Mouse (Mus musculus) left cerebral cortex, postnatal 10 days (tissue): ENCODE measurements around the gene Map2k3. TPM values are rescaled to one million over a fixed set of nuclear protein-coding genes. Genes with fewer than 3 reads are reported as not detected.
A peak's percentile ranks its signal among the peaks of the same experiment; 100 is the strongest.

ENCODE experiments used
- DNase-seq, 2 experiments: peaks; one replicate each; pipeline ENCODE4 v3.0.0; 2021 to 2022; ENCODE audit warnings: low spot score in 2 of 2, mixed read lengths in 1 of 2; ENCODE audit errors: extremely low spot score in 1 of 2
- intact Hi-C: fragments of 180-260 bp; cut with DNase I; formaldehyde crosslinking; loops from one replicate; pipeline ENCODE4 v1.15.1; 2025
- total RNA-seq, 2 experiments: library from RNA; stranded (reverse); gene quantifications; 2 replicates each; pipeline ENCODE4 v1.2.3; 2021

The Map2k3 gene
- total RNA-seq, 2 experiments from 2014 or later, result 13.4 to 14.3 TPM

- DNase-seq, result no peak
- intact Hi-C loops, result loop anchor here (2.0 to 5.0 kb wide), 2 partner anchors 94 to 138 kb away; no protein-coding TSS in a partner anchor
Measured at GRCm38 (mm10) chr11:60952986-60953385, 21.2 kb downstream of the Map2k3 start.

GRCm38 (mm10) chr11:60953803-60954202 is 22.0 kb downstream of the Map2k3 start:
- peak; percentile 81 to 94 for DNase-seq
- intact Hi-C loops, result loop anchor here (2.0 to 5.0 kb wide), 2 partner anchors 93 to 137 kb away; no protein-coding TSS in a partner anchor

GRCm38 (mm10) chr11:60954255-60955104 is 22.6 kb downstream of the Map2k3 start:
- intact Hi-C loops, result loop anchor here (5.0 kb wide), 1 partner anchor 93 kb away; no protein-coding TSS in a partner anchor
- DNase-seq, result no peak

- no peak for DNase-seq
- intact Hi-C loops, result no loop called here
Measured at GRCm38 (mm10) chr11:60955621-60956383, 24.0 kb downstream of the Map2k3 start.

GRCm38 (mm10) chr11:60958948-60959347 is 27.1 kb downstream of the Map2k3 start:
- intact Hi-C loops, result no loop called here
- DNase-seq, result no peak

GRCm38 (mm10) chr11:60961176-60961575 is 29.3 kb downstream of the Map2k3 start:
- DNase-seq, result no peak
- intact Hi-C loops, result no loop called here

- intact Hi-C loops, result no loop called here
- DNase-seq, result no peak
Measured at GRCm38 (mm10) chr11:60962709-60963108, 30.9 kb downstream of the Map2k3 start.

GRCm38 (mm10) chr11:60966974-60967373 is 35.1 kb downstream of the Map2k3 start:
- intact Hi-C loops, result no loop called here
- DNase-seq, result no peak

GRCm38 (mm10) chr11:60975097-60975496 is 43.3 kb downstream of the Map2k3 start:
- intact Hi-C loops, result no loop called here
- DNase-seq, result no peak

GRCm38 (mm10) chr11:60976234-60976633 is 44.4 kb downstream of the Map2k3 start:
- intact Hi-C loops, result no loop called here
- no peak for DNase-seq

- peak in 1 of 2 experiments; percentile 87 for DNase-seq
- intact Hi-C loops, result no loop called here
Measured at GRCm38 (mm10) chr11:60976742-60977141, 44.9 kb downstream of the Map2k3 start.

- DNase-seq, result peak in 1 of 2 experiments; percentile 47
- intact Hi-C loops, result no loop called here
Measured at GRCm38 (mm10) chr11:60977153-60977552, 45.3 kb downstream of the Map2k3 start.

- intact Hi-C loops, result no loop called here
- no peak for DNase-seq
Measured at GRCm38 (mm10) chr11:60978658-60979057, 46.8 kb downstream of the Map2k3 start.

GRCm38 (mm10) chr11:60979788-60980187 is 48.0 kb downstream of the Map2k3 start:
- DNase-seq, result no peak
- intact Hi-C loops, result no loop called here

GRCm38 (mm10) chr11:60981693-60982486 is 50.1 kb downstream of the Map2k3 start:
- intact Hi-C loops, result no loop called here

GRCm38 (mm10) chr11:60984912-60985558 is 53.2 kb downstream of the Map2k3 start:
- peak; percentile 38 to 61 for DNase-seq
- intact Hi-C loops, result no loop called here

More at GRCm38 (mm10) chr11:60981693-60982486, 50.1 kb downstream of the Map2k3 start:
- no peak for DNase-seq

GRCm38 (mm10) chr11:60990428-60990827 is 58.6 kb downstream of the Map2k3 start:
- intact Hi-C loops, result no loop called here
- no peak for DNase-seq
